ENCODE assay signal across 10 mouse cellular contexts in the genomic region with DNA sequence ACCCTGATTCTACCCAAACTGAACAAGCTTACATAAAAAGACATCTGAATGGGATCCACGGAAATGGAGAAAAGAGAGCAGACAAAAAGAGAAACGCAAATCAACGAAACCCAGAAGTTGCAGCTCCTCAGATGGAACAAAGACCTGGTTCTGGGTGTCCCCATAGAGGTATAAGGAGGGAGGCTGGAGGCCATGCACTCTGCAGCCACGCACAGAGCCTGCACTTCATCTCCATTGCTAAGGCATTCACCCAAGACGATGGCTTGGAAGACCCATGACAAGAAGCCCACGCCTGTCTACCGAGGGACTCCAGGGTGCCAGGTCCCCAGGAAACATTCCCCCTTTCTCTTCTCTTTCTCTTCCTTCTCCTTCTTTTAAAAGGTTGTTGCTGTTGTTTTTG.
A peak's percentile ranks its signal among the peaks of the same experiment; 100 is the strongest.
DNase-seq lines count a peak whose midpoint lies in the region; ATAC-seq and TF ChIP-seq lines count a peak whose summit lies in the region.
"Had no signal": no experiment of that assay in that cellular context is flagged by ENCODE, and none has a peak within 500 bp of the region (broad histone marks: within the 10 kb centered on the region; RNA-seq: fewer than 3 reads in every experiment).

No protein-coding gene starts in this region.

- 41% methylated on average over 7 of the region's 7 CpGs for WGBS in intestine, embryonic 14.5 days
- WGBS in intestine, postnatal 0 days: 51% methylated on average over 7 of the region's 7 CpGs
- 54% methylated on average over 7 of the region's 7 CpGs for WGBS in stomach, embryonic 14.5 days
- WGBS in stomach, postnatal 0 days: 55% methylated on average over 7 of the region's 7 CpGs
- WGBS in limb, embryonic 10.5 days: 61% methylated on average over 7 of the region's 7 CpGs
- 46% methylated on average over 7 of the region's 7 CpGs for WGBS in lung, postnatal 0 days

- TF ChIP-seq CTCF in intestine, postnatal 0 days (IDR thresholded peaks at IDR 0.05; ENCODE audit: low read depth): no peak
- TF ChIP-seq CTCF in stomach, postnatal 0 days (IDR thresholded peaks at IDR 0.05; ENCODE audit: low read depth): no peak
- TF ChIP-seq CTCF in lung, postnatal 0 days (IDR thresholded peaks at IDR 0.05): no peak

- peaks cover 8% of the 10 kb centered on the region; the same call in 1 of the 2 replicates for H3K4me1 ChIP-seq in intestine, embryonic 14.5 days (replicated peaks; ENCODE audit: control insufficient read depth, insufficient read depth, low read length)
- no peaks in the 10 kb centered on the region for H3K4me1 ChIP-seq in intestine, postnatal 0 days (replicated peaks; ENCODE audit: control insufficient read depth, insufficient read depth, low read length)
- H3K4me1 ChIP-seq in stomach, embryonic 14.5 days (ENCODE audit: control insufficient read depth, insufficient read depth, low read length): 0 out of 2 replicates have a peak, but pooled peaks cover 3% of the 10 kb centered on the region
- H3K4me1 ChIP-seq in stomach, postnatal 0 days (replicated peaks; ENCODE audit: control insufficient read depth, insufficient read depth): no peaks in the 10 kb centered on the region
- peaks cover 22% of the 10 kb centered on the region for H3K4me1 ChIP-seq in limb, embryonic 10.5 days
- H3K4me1 ChIP-seq in lung, postnatal 0 days (ENCODE audit: insufficient read depth, low read depth, low read length): no peaks in the 10 kb centered on the region; the same call in 1 of the 2 replicates

- no peak for ATAC-seq in intestine, embryonic 14.5 days (replicated peaks; ENCODE audit: low FRiP score, low TSS enrichment, low read depth)
- ATAC-seq in intestine, postnatal 0 days: no peak
- ATAC-seq in stomach, embryonic 14.5 days (ENCODE audit: insufficient number of reproducible peaks, insufficient read depth, low FRiP score, low read depth): no peak
- ATAC-seq in stomach, postnatal 0 days (ENCODE audit: low FRiP score, low TSS enrichment): no peak
- ATAC-seq in lung, postnatal 0 days: no peak

- intact Hi-C loops in left cerebral cortex, postnatal 36 days (cut with DNase I): no loop called here

- peak overlapping the region; percentile 29; the same call in 1 of the 2 replicates for H3K27ac ChIP-seq in intestine, embryonic 14.5 days (ENCODE audit: low read depth)
- no peak overlapping the region for H3K27ac ChIP-seq in intestine, postnatal 0 days (ENCODE audit: low read depth, low read length)
- H3K27ac ChIP-seq in stomach, embryonic 14.5 days (ENCODE audit: low read length): peak overlapping the region; percentile 55; the same call in 1 of the 2 replicates
- no peak overlapping the region for H3K27ac ChIP-seq in stomach, postnatal 0 days (replicated peaks)
- H3K27ac ChIP-seq in limb, embryonic 10.5 days: no peak overlapping the region
- no peak overlapping the region for H3K27ac ChIP-seq in lung, postnatal 0 days (ENCODE audit: low read length)

- H3K36me3 ChIP-seq in intestine, embryonic 14.5 days (ENCODE audit: control insufficient read depth, insufficient read depth, low read length): no peaks in the 10 kb centered on the region
- no peaks in the 10 kb centered on the region for H3K36me3 ChIP-seq in intestine, postnatal 0 days (ENCODE audit: control insufficient read depth, insufficient read depth)
- H3K36me3 ChIP-seq in stomach, embryonic 14.5 days (ENCODE audit: control insufficient read depth, insufficient read depth, low read length): no peaks in the 10 kb centered on the region
- H3K36me3 ChIP-seq in stomach, postnatal 0 days (ENCODE audit: control insufficient read depth, insufficient read depth, low read length): no peaks in the 10 kb centered on the region
- H3K36me3 ChIP-seq in limb, embryonic 10.5 days: no peaks in the 10 kb centered on the region
- H3K36me3 ChIP-seq in lung, postnatal 0 days (ENCODE audit: insufficient read depth, low read length): no peaks in the 10 kb centered on the region

- no peaks in the 10 kb centered on the region for H3K27me3 ChIP-seq in intestine, embryonic 14.5 days (replicated peaks; ENCODE audit: control insufficient read depth, insufficient read depth, low read length)
- no peaks in the 10 kb centered on the region for H3K27me3 ChIP-seq in intestine, postnatal 0 days (replicated peaks; ENCODE audit: control insufficient read depth, insufficient read depth, low read length)
- H3K27me3 ChIP-seq in stomach, embryonic 14.5 days (ENCODE audit: control insufficient read depth, insufficient read depth, low read length): no peaks in the 10 kb centered on the region
- H3K27me3 ChIP-seq in stomach, postnatal 0 days (ENCODE audit: control insufficient read depth, insufficient read depth, low read length): no peaks in the 10 kb centered on the region
- H3K27me3 ChIP-seq in limb, embryonic 10.5 days (ENCODE audit: low read depth, poor library complexity, severe bottlenecking): peaks cover 72% of the 10 kb centered on the region
- H3K27me3 ChIP-seq in lung, postnatal 0 days (replicated peaks; ENCODE audit: insufficient read depth, low read length): 0 out of 2 replicates have a peak, but pooled peaks cover 3% of the 10 kb centered on the region

- DNase-seq in intestine, embryonic 14.5 days (ENCODE audit: low spot score): no peak
- DNase-seq in stomach, postnatal 0 days (ENCODE audit: low spot score): no peak
- no peak for DNase-seq in limb, embryonic 10.5 days (ENCODE audit: low spot score)
- no peak for DNase-seq in spleen, adult 18-20 months
- DNase-seq in left cerebral cortex, postnatal 36 days (ENCODE audit: low spot score in 2 of 2): no peak
- no peak for DNase-seq in lung, postnatal 0 days (ENCODE audit: low spot score)
- DNase-seq: B cell, adult 2 months; liver had no signal

- H3K4me2 ChIP-seq in intestine, embryonic 14.5 days (ENCODE audit: low read length): peak overlapping the region; percentile 32
- H3K4me2 ChIP-seq in intestine, postnatal 0 days (replicated peaks; ENCODE audit: low read depth): no peak overlapping the region
- H3K4me2 ChIP-seq in stomach, embryonic 14.5 days (replicated peaks; ENCODE audit: low read depth, low read length): 0 out of 2 replicates have a peak overlapping the region, but pooled peaks have one; percentile 18
- no peak overlapping the region; the same call in 1 of the 2 replicates for H3K4me2 ChIP-seq in stomach, postnatal 0 days (replicated peaks; ENCODE audit: low read depth)
- no peak overlapping the region for H3K4me2 ChIP-seq in lung, postnatal 0 days (replicated peaks; ENCODE audit: low read depth, low read length)

- H3K4me3 ChIP-seq in intestine, embryonic 14.5 days (ENCODE audit: low read depth, low read length): no peak overlapping the region
- no peak overlapping the region for H3K4me3 ChIP-seq in intestine, postnatal 0 days (ENCODE audit: low read depth, low read length)
- H3K4me3 ChIP-seq in stomach, embryonic 14.5 days (ENCODE audit: low read depth, low read length): no peak overlapping the region
- H3K4me3 ChIP-seq in stomach, postnatal 0 days (ENCODE audit: low read depth, low read length): no peak overlapping the region
- H3K4me3 ChIP-seq in limb, embryonic 10.5 days: peak overlapping the region; percentile 24; the same call in 1 of the 2 replicates
- no peak overlapping the region for H3K4me3 ChIP-seq in lung, postnatal 0 days (ENCODE audit: low read depth, low read length)

- no peak for TF ChIP-seq EP300 in stomach, postnatal 0 days (optimal IDR thresholded peaks at IDR 0.05)
- TF ChIP-seq EP300 in lung, postnatal 0 days (IDR thresholded peaks at IDR 0.05): no peak

- H3K9ac ChIP-seq in intestine, embryonic 14.5 days (ENCODE audit: low read length): no peak overlapping the region
- no peak overlapping the region for H3K9ac ChIP-seq in intestine, postnatal 0 days (ENCODE audit: low read depth, low read length)
- no peak overlapping the region for H3K9ac ChIP-seq in stomach, embryonic 14.5 days (replicated peaks; ENCODE audit: low read depth, low read length)
- H3K9ac ChIP-seq in stomach, postnatal 0 days (ENCODE audit: low read length): no peak overlapping the region
- H3K9ac ChIP-seq in lung, postnatal 0 days (replicated peaks; ENCODE audit: low read depth): no peak overlapping the region

- no peaks in the 10 kb centered on the region for H3K9me3 ChIP-seq in intestine, embryonic 14.5 days (ENCODE audit: control insufficient read depth, low read length)
- no peaks in the 10 kb centered on the region for H3K9me3 ChIP-seq in intestine, postnatal 0 days (ENCODE audit: control insufficient read depth)
- no peaks in the 10 kb centered on the region for H3K9me3 ChIP-seq in stomach, embryonic 14.5 days (ENCODE audit: control insufficient read depth, low read depth, low read length)
- no peaks in the 10 kb centered on the region for H3K9me3 ChIP-seq in stomach, postnatal 0 days (ENCODE audit: control insufficient read depth, low read length)
- no peaks in the 10 kb centered on the region for H3K9me3 ChIP-seq in limb, embryonic 10.5 days (replicated peaks)
- H3K9me3 ChIP-seq in lung, postnatal 0 days (ENCODE audit: low read length): no peaks in the 10 kb centered on the region

Comparison
In these comparisons a context has a peak if more than half of its experiments do, and no peak if none do; other contexts are left out.
1. H3K27ac ChIP-seq: peak in intestine, embryonic 14.5 days (single experiment) and stomach, embryonic 14.5 days (single experiment); none in intestine, postnatal 0 days (single experiment), stomach, postnatal 0 days (single experiment), limb, embryonic 10.5 days (single experiment) and lung, postnatal 0 days (single experiment).
2. H3K4me2 ChIP-seq: peak in intestine, embryonic 14.5 days (single experiment) and stomach, embryonic 14.5 days (single experiment); none in intestine, postnatal 0 days (single experiment), stomach, postnatal 0 days (single experiment) and lung, postnatal 0 days (single experiment).